Mouse (Mus musculus) 3T3-L1 (cell line): ENCODE measurements around the gene Bmpr2.
A peak's percentile ranks its signal among the peaks of the same experiment; 100 is the strongest.

Source experiments
- DNase-seq: peaks from one replicate; pipeline ENCODE4 v3.0.0-alpha.2; 2015; ENCODE audit warnings: low read depth, low spot score

Bmpr2 gene

DNA sequence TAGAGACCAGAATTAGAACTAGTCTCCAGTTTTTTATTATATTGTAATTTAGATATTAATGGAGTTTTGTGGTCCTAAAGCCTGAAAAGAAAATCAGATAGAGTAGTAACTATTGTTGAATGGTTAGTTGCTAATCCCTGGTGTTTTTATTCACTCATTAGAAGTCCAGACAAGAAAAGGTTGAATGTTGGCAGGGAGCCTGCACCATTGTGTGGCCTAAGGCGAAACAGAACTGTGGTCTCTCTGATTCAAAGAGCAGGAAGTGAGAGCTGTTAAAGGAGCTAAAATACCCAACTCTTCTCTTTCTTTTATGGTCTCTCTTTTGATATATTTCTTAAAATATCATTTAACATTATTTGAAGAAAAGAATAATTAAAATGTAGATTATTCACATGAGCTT is 32.1 kb downstream of the Bmpr2 start:
- peak; percentile 55 for DNase-seq

DNA sequence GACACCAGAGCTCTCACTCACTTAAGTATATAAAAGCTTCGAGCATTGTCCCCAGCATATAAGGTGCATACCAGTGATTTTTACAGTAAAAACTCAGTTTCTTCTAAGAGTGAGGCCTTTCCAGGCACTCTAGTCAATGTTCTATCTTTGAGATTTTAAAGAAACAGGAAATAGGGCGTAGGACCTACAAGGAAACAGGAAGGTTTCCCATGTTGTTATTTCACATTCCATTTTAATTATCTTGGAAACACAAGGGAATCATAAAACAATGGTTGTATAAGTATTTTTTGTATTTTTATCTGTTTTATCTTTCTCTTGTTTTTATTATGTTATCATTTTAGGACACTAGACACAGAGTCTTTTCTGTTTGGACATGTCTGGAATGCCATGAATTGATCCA is 34.7 kb downstream of the Bmpr2 start:
- DNase-seq, result no peak

- no peak for DNase-seq
Measured at GRCm38 (mm10) chr1:59804363-59804762, 41.2 kb downstream of the Bmpr2 start.

DNA sequence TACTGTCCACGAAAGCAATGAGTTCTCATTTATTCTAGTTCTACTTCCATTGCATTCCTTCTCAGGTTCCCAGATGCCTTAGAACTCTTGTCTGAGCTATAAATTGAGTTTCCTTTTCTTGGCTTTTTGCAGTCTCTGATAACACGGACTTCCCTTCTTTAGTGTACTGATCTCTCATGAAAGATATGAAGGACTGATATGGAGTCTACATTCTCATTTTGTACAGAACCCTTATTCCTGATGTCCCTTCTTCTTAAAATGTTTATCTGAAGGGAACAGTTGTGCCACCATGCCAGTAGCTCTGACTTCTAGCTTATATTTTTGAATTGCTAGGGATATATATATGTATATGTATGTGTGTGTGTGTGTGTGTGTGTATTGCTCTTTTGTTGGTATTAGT is 46.7 kb downstream of the Bmpr2 start:
- DNase-seq, result no peak

DNA sequence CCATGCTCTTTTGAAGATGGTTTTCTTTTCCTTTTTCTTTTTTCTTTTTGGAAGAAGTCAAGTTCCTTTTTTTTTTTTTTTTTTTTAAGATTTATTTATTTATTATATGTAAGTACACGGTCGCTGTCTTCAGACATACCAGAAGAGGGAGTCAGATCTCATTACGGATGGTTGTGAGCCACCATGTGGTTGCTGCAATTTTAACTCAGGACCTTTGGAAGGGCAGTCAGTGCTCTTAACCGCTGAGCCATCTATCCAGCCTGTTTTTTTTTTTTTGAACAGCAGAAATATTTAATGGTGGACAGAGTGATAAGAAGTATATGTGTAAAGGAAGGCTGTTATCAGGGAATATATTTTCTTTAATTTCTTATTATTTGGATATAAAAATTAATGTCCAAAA is 49.6 kb downstream of the Bmpr2 start:
- DNase-seq, result no peak

DNA sequence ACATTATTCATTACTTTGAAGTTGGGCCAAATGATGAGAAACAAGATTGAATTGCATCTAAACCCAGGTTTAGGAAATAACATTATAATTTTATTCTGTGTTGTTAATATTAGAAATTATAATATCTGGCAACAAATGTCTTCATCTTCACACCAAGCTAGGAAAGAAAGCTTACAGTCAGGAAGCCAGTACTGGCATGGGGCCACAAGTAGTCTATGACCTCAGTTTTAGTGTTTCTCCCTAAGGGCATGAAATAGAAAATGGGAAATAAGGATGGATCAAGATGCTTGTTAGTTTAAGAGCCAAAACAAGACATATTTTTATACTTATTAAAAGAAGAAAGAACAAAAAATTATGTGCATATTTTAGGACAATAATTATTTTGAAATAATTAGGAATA is 62.2 kb downstream of the Bmpr2 start:
- DNase-seq, result peak; percentile 62

DNA sequence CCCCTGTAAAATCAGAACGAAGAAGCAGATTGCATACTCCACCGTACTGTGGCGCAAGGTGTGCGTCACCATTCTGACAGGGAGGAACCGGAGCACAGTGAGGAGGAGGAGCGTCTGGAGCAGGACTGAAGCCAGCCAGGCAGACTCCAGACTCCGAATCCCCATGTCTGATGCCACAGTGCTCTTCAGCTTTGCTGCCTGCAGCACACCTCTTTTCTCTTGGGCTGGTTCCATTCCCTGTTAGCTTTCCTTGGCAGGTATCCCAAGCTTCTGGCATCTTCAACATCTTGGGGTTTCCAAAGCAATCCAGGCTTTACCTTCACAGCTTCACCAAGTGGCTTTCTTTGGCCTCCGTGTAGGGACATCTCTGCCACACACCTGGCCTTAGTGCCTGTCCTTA is 63.4 kb downstream of the Bmpr2 start:
- no peak for DNase-seq

GRCm38 (mm10) chr1:59829410-59829809 is 66.2 kb downstream of the Bmpr2 start:
- DNase-seq, result no peak

DNA sequence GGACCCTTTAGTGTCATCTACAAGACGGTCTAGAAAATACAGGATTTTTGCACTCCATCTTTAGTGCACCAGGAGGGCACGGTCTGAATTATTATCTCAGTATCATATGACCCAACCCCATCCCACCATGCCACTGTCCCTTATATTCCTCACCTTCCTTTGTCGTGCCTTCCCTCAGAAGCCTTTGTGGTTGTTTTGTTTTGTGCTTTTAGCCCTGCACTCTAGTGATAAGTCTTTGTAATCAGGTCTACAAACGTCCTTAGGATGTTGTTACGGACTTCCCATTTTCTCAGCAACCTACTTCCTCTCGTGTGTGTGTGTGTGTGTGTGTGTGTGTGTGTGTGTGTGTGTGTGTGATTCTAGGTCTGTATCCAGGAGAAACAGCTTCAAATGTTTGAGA is 67.0 kb downstream of the Bmpr2 start:
- DNase-seq, result no peak

DNA sequence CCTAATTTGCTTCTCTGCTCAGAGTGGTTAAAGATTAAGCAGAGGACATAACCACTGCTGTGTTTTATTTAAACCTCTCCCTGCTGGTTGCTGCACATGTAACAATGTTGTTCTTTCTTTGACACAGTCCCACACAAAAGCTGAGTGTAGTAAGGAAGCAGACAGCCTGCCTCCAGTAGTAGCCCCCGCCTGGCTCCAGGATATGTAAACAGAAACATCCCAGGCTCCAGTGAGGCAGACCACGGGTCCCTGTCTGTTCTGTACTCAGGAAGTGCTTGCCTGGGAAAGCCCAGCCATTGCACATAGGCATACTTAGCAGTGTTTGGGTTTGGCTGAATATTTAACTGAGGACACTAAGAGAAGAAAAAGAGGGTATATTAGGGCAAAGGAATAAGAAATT is 70.5 kb downstream of the Bmpr2 start:
- peak; percentile 8 for DNase-seq

DNA sequence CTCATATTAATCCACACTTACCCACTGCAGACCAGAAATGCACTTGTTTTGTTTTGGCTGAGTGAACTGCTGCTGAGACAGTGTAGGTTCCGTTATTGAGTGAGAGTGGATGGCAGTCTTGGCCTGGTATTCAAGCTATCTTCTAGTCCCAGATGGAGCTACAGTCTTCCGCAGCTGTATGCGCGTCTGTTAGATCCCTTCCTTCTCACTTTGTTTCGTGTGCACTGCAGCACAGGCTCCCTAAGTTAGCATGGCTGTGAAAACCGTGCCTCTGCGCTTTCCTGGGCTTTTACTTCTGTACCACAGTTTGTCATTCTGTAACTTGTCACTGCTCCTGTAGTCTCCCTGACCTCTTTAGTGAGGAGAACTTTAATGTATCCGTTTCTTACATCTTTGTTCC is 85.1 kb downstream of the Bmpr2 start:
- DNase-seq, result no peak

GRCm38 (mm10) chr1:59859046-59859445 is 95.8 kb downstream of the Bmpr2 start:
- no peak for DNase-seq

- no peak for DNase-seq
Measured at GRCm38 (mm10) chr1:59862144-59862543, 98.9 kb downstream of the Bmpr2 start.

GRCm38 (mm10) chr1:59868041-59868440 is 104.8 kb downstream of the Bmpr2 start:
- no peak for DNase-seq

GRCm38 (mm10) chr1:59874023-59874422 is 110.8 kb downstream of the Bmpr2 start:
- DNase-seq, result no peak

GRCm38 (mm10) chr1:59878098-59878497 is 114.9 kb downstream of the Bmpr2 start:
- DNase-seq, result no peak

DNA sequence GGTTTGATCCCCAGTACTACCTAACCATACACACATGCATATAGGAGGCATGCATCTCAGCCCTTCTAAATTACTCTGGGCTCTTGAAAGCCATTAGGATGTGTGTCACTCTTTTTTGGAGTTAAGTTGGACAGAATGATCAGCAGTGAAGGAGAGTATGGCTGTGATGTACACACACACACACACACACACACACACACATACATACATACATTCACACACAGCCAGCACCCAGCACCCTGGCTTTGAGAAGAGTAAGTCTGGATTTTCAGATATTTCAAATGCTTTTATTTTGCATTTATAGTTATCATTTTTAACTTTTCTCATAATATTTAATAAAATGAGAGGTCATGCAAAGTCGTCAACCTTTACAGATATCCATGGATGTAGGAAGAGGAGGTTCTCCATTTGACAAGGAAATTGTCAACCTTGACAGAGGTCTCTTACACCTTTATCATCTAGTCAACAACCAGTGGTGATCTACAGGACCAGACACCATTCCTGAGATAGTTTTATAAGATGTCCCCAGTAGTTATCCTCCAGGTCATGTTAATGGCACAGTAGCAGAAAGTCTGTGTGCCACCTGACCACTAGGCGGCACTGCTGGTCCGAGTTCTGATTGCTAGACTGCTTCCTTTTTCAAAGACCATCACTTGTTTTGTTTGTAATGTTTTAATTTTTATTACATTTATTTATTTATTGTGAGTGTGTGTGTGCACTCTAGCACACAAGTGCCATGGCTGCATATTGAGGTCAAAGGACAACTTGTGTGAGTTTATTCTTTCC is 120.3 kb downstream of the Bmpr2 start:
- peak; percentile 86 for DNase-seq

GRCm38 (mm10) chr1:59886899-59887298 is 123.7 kb downstream of the Bmpr2 start:
- DNase-seq, result no peak

DNA sequence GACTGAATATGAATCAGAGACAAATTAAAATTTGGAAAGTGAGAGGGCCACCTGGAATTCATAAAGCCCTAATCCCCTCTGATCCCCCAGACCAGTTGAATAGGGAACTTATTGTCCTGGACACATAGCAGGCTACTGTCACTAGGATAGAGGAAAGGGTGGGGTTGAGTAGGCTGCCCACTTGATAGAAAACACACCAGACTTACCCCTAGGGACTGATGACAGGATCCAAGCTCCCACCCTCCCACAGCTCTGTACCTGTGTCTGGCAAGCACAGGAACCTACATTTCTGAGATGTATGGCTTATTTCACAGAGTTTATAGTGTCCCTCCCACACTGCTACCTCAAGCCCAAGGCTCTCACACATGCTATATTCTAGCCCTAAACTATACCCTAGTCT is 124.8 kb downstream of the Bmpr2 start:
- DNase-seq, result no peak

- DNase-seq, result no peak
Measured at GRCm38 (mm10) chr1:59891185-59891584, 128.0 kb downstream of the Bmpr2 start.

GRCm38 (mm10) chr1:59892777-59893176 is 129.6 kb downstream of the Bmpr2 start:
- no peak for DNase-seq

GRCm38 (mm10) chr1:59894025-59894424 is 130.8 kb downstream of the Bmpr2 start:
- no peak for DNase-seq

GRCm38 (mm10) chr1:59895456-59895855 is 132.3 kb downstream of the Bmpr2 start:
- peak; percentile 72 for DNase-seq
